In genomic region chr19:44926781-44927180, GRCm38 (mm10) we compare ENCODE assay signal across 19 mouse cellular contexts. TPM values are rescaled to one million over a fixed set of nuclear protein-coding genes. Genes with fewer than 3 reads are reported as not detected.
DNase-seq lines count a peak whose midpoint lies in the region; ATAC-seq and TF ChIP-seq lines count a peak whose summit lies in the region.
"Had no signal": no experiment of that assay in that cellular context is flagged by ENCODE, and none has a peak within 500 bp of the region (broad histone marks: within the 10 kb centered on the region; RNA-seq: fewer than 3 reads in every experiment).

No protein-coding gene starts in this region.

- H3K27me3 ChIP-seq in heart, embryonic 10.5 days (ENCODE audit: insufficient read depth, poor library complexity, severe bottlenecking), result no peaks in the 10 kb centered on the region
- H3K27me3 ChIP-seq in embryonic facial prominence, embryonic 13.5 days, result no peaks in the 10 kb centered on the region
- H3K27me3 ChIP-seq in myocyte (ENCODE audit: control insufficient read depth, insufficient read depth, insufficient read length), result no peaks in the 10 kb centered on the region
- H3K27me3 ChIP-seq: CH12.LX; embryonic facial prominence, embryonic 12.5 days; hindbrain, embryonic 15.5 days had no signal

- H3ac ChIP-seq in myocyte (ENCODE audit: control insufficient read depth, insufficient read length), result no peak overlapping the region

- no peak overlapping the region for H3K9ac ChIP-seq in embryonic facial prominence, embryonic 13.5 days
- H3K9ac ChIP-seq: embryonic facial prominence, embryonic 12.5 days; forebrain, embryonic 13.5 days; forebrain, postnatal 0 days; hindbrain, embryonic 15.5 days had no signal

- H3K4me3 ChIP-seq in heart, embryonic 10.5 days, result no peak overlapping the region
- no peak overlapping the region for H3K4me3 ChIP-seq in embryonic facial prominence, embryonic 13.5 days
- no peak overlapping the region for H3K4me3 ChIP-seq in myocyte
- H3K4me3 ChIP-seq: embryonic facial prominence, embryonic 12.5 days; forebrain, embryonic 13.5 days; hindbrain, embryonic 15.5 days had no signal

- TF ChIP-seq POLR2A in myocyte (IDR thresholded peaks at IDR 0.05; ENCODE audit: insufficient read length, low read depth), result no peak

- H3K4me1 ChIP-seq in heart, embryonic 10.5 days, result peaks cover 61% of the 10 kb centered on the region
- H3K4me1 ChIP-seq in embryonic facial prominence, embryonic 13.5 days, result peaks cover 22% of the 10 kb centered on the region

- no peak for ATAC-seq in embryonic facial prominence, embryonic 13.5 days (ENCODE audit: insufficient number of reproducible peaks, insufficient read depth, low FRiP score, low TSS enrichment, low read depth)
- ATAC-seq: forebrain, embryonic 13.5 days; forebrain, postnatal 0 days had no signal

- peak; percentile 45 for DNase-seq in heart, embryonic 10.5 days (ENCODE audit: low spot score)
- DNase-seq in heart, postnatal 10 days, result no peak
- DNase-seq in 3T3-L1 (ENCODE audit: low read depth, low spot score), result peak; percentile 77
- DNase-seq in adrenal gland, postnatal 25 days, result no peak
- DNase-seq in left cerebral cortex, postnatal 36 days (ENCODE audit: low spot score in 2 of 2), result no peak
- DNase-seq: adrenal gland, adult 8-10 months; cerebellum, adult 11 months; cerebellum, adult 8-10 months; cerebellum, postnatal 14 days; embryo, embryonic 11 days; forebrain, postnatal 0 days; gastrocnemius, postnatal 14 days; heart, postnatal 36 days had no signal

- H3K79me2 ChIP-seq in myocyte (ENCODE audit: control insufficient read depth, insufficient read depth), result peaks cover 16% of the 10 kb centered on the region

- 76% methylated on average over 6 of the region's 6 CpGs for WGBS in heart, embryonic 10.5 days
- WGBS in embryonic facial prominence, embryonic 13.5 days, result 45% methylated on average over 6 of the region's 6 CpGs

- intact Hi-C loops in heart, postnatal 10 days (cut with DNase I), result no loop called here
- intact Hi-C loops in left cerebral cortex, postnatal 36 days (cut with DNase I), result no loop called here

- H3K27ac ChIP-seq in heart, embryonic 10.5 days, result peak overlapping the region; percentile 85
- H3K27ac ChIP-seq in embryonic facial prominence, embryonic 13.5 days, result 0 out of 2 replicates have a peak overlapping the region, but pooled peaks have one; percentile 12
- H3K27ac ChIP-seq: forebrain, embryonic 13.5 days; hindbrain, embryonic 15.5 days had no signal

- no peaks in the 10 kb centered on the region for H3K9me3 ChIP-seq in heart, embryonic 10.5 days
- no peaks in the 10 kb centered on the region for H3K9me3 ChIP-seq in embryonic facial prominence, embryonic 13.5 days
- H3K9me3 ChIP-seq: embryonic facial prominence, embryonic 12.5 days; forebrain, embryonic 13.5 days; hindbrain, embryonic 15.5 days had no signal

- no peaks in the 10 kb centered on the region for H3K36me3 ChIP-seq in heart, embryonic 10.5 days
- no peaks in the 10 kb centered on the region for H3K36me3 ChIP-seq in embryonic facial prominence, embryonic 13.5 days
- H3K36me3 ChIP-seq in myocyte (ENCODE audit: control insufficient read depth, insufficient read depth), result no peaks in the 10 kb centered on the region
- H3K36me3 ChIP-seq: embryonic facial prominence, embryonic 12.5 days; hindbrain, embryonic 15.5 days had no signal

- no peak overlapping the region for H3K4me2 ChIP-seq in embryonic facial prominence, embryonic 13.5 days
- H3K4me2 ChIP-seq in myocyte (ENCODE audit: low read depth), result peak overlapping the region; percentile 16
- H3K4me2 ChIP-seq: embryonic facial prominence, embryonic 12.5 days; forebrain, embryonic 13.5 days; hindbrain, embryonic 15.5 days had no signal

TF ChIP-seq in myocyte, 11 proteins besides CTCF, POLR2A, EP300 and RAD21:
- TF ChIP-seq TCF12 (IDR thresholded peaks at IDR 0.05; ENCODE audit: insufficient read depth, poor library complexity, severe bottlenecking) (no peak), USF1 (IDR thresholded peaks at IDR 0.05; ENCODE audit: low read depth) (no peak), MAX (IDR thresholded peaks at IDR 0.05; ENCODE audit: low read depth) (no peak), MYOG (IDR thresholded peaks at IDR 0.05; ENCODE audit: control insufficient read depth in 1 of 3, insufficient read depth in 1 of 3, insufficient read length in 2 of 3, low read depth in 2 of 3) (no peak), TCF3 (IDR thresholded peaks at IDR 0.05; ENCODE audit: insufficient read length, low read depth) (no peak), REST (IDR thresholded peaks at IDR 0.05; ENCODE audit: insufficient read depth, insufficient read length) (no peak), POLR2AphosphoS2 (IDR thresholded peaks at IDR 0.05; ENCODE audit: insufficient read length, low read depth) (no peak), SRF (IDR thresholded peaks at IDR 0.05; ENCODE audit: control insufficient read depth, insufficient read length, low read depth) (no peak), CEBPB (IDR thresholded peaks at IDR 0.05; ENCODE audit: insufficient read depth, poor library complexity, severe bottlenecking) (no peak), MYOD1 (IDR thresholded peaks at IDR 0.05; ENCODE audit: control insufficient read depth in 1 of 3, insufficient read length in 2 of 3, low read depth in 2 of 3) (no peak), E2F4 (IDR thresholded peaks at IDR 0.05; ENCODE audit: insufficient read depth) (no peak)

RNA-seq across cellular contexts. Expression of gene Slf2, which starts 4.2 kb away (rescaled TPM):
- polyA plus RNA-seq in heart, embryonic 10.5 days (2016; fragmentation: Nextera tagmentation; extraction: Ambion mirVana), result 56.6 and 60.6 TPM in 2 replicates
- 10 to 100 TPM; 27.5 to 37.0 TPM for total RNA-seq in heart, postnatal 10 days (2021)
- polyA plus RNA-seq in embryonic facial prominence, embryonic 13.5 days (2015; fragmentation: Nextera tagmentation; extraction: Ambion mirVana), result 30.2 and 37.0 TPM in 2 replicates
- polyA plus RNA-seq in myocyte (2012; fragmentation: generic; extraction: Trizol), result 6.6 TPM
- 23.8 and 30.8 TPM in 2 replicates for total RNA-seq in adrenal gland, postnatal 25 days (2021)
- 10 to 100 TPM; 26.2 to 44.3 TPM for total RNA-seq in left cerebral cortex, postnatal 36 days (2021)

Comparison
In these comparisons a context has a peak if more than half of its experiments do, and no peak if none do; other contexts are left out.
1. DNase-seq: peak in heart, embryonic 10.5 days (single experiment) and 3T3-L1 (single experiment); none in heart, postnatal 10 days (0 of 2), adrenal gland, postnatal 25 days (single experiment) and left cerebral cortex, postnatal 36 days (0 of 2).